Mouse (Mus musculus) kidney, embryonic 14.5 days (tissue): ENCODE data around the gene Mindy4. TPM values are rescaled to one million over a fixed set of nuclear protein-coding genes. Genes with fewer than 3 reads are reported as not detected.

Source experiments
- ATAC-seq: fragments of 200-750 bp; cut with Nextera tagmentation; 2 replicates; pipeline ENCODE4 v1.8.0; 2017; ENCODE audit warnings: moderate number of reproducible peaks, mild to moderate bottlenecking, moderate TSS enrichment, moderate library complexity; ENCODE audit not compliant: low FRiP score, low TSS enrichment
- H3K27ac ChIP-seq: fragments of 300-500 bp; sonication (generic); 2 replicates; pipeline ENCODE4 v1.5.1; 2014; ENCODE audit warnings: low read depth, mild to moderate bottlenecking, low read length, moderate library complexity, mixed read lengths
- H3K27me3 ChIP-seq: fragments of 300-500 bp; sonication (generic); 2 replicates; pipeline ENCODE4 v1.6.1; 2014; ENCODE audit warnings: mild to moderate bottlenecking, low read length; ENCODE audit not compliant: control insufficient read depth, insufficient read depth
- H3K36me3 ChIP-seq: fragments of 300-500 bp; sonication (generic); 2 replicates; pipeline ENCODE4 v1.6.1; 2014; ENCODE audit warnings: low read length, mixed read lengths; ENCODE audit not compliant: control insufficient read depth, insufficient read depth
- H3K4me1 ChIP-seq: fragments of 300-500 bp; sonication (generic); 2 replicates; pipeline ENCODE4 v1.6.1; 2014; ENCODE audit warnings: low read length, mixed read lengths; ENCODE audit not compliant: control insufficient read depth, insufficient read depth
- H3K4me2 ChIP-seq: fragments of 300-500 bp; sonication (generic); replicated peaks from 2 replicates; pipeline ENCODE4 v1.6.1; 2014; ENCODE audit warnings: low read depth, mild to moderate bottlenecking, low read length
- H3K4me3 ChIP-seq: fragments of 300-500 bp; sonication (generic); 2 replicates; pipeline ENCODE4 v1.5.1; 2014; ENCODE audit warnings: mild to moderate bottlenecking, low read length
- H3K9ac ChIP-seq: fragments of 300-500 bp; sonication (generic); 2 replicates; pipeline ENCODE4 v1.6.1; 2014; ENCODE audit warnings: low read depth, mild to moderate bottlenecking, low read length, moderate library complexity
- H3K9me3 ChIP-seq: fragments of 300-500 bp; sonication (generic); 2 replicates; pipeline ENCODE4 v1.6.1; 2016; ENCODE audit warnings: low read length; ENCODE audit not compliant: control insufficient read depth
- WGBS: fragments of 180-500 bp; shearing (Covaris S2); extraction: QIAGEN DNeasy Blood & Tissue Kit; methylation state at CpG from one replicate; pipeline ENCODE4 v1.1.7; 2014; 5-methylcytosine and 5-hydroxymethylcytosine counted together
- polyA plus RNA-seq: library from polyadenylated mRNA; unstranded; fragments of >200 nt; fragmentation: Nextera tagmentation; extraction: Ambion mirVana; gene quantifications from 2 replicates; pipeline ENCODE4 v1.2.1, GENCODE M21; 2014

The Mindy4 gene
- polyA plus RNA-seq, 1 experiment from 2014 or later: 17.7 TPM

DNA sequence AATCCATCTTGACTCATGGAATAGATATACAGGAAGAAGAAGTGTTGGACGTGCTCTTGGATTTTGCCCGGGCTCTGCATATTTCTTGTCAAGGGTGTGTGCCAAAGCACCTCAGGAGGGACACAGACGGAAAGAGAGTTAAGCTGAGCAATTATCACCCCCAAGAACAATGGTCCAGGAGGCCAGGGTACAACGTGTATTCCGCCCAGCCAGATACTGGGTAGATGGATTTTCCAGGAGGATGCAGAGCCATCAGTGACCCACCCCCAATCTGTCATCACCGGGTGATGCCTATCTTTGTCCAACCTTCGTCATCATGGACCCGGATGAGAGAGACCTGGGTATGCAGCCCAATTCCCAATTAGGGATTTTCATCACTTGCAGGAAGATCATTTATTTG is 42.5 kb downstream of the Mindy4 start:
- Histone ChIP-seq H3K27me3 (no peaks in the 10 kb centered on the region), H3K27ac (no peak overlapping the region), H3K9ac (no peak overlapping the region), H3K4me3 (no peak overlapping the region), H3K4me1 (no peaks in the 10 kb centered on the region), H3K36me3 (peaks cover 2% of the 10 kb centered on the region; the same call in 1 of the 2 replicates), H3K9me3 (peaks cover 4% of the 10 kb centered on the region; the same call in 1 of the 2 replicates), H3K4me2 (no peak overlapping the region)
- 93% methylated on average over 8 of the region's 8 CpGs for WGBS
- no peak for ATAC-seq

DNA sequence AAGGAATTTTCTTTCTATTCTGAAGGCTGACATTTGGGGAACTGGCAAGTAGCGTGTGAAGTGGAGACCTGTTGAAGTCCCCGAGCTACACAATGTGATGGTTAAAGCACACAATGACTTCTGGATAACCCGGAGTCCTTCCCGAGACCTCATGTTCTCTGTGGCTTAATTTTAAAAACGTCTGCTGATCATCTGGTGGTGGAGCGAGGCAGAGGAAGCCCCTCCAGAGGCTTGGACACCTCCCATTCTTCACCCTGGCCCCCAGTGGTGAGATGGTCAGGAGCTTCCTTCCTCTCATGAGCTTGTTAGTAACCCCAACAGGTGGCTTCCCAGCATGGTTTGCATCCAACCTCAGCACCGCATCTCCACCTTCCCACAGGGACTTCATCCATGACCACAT is 43.3 kb downstream of the Mindy4 start:
- no peak for ATAC-seq
- Histone ChIP-seq H3K36me3 (peaks cover 2% of the 10 kb centered on the region; the same call in 1 of the 2 replicates), H3K9ac (no peak overlapping the region), H3K4me2 (no peak overlapping the region), H3K4me3 (no peak overlapping the region), H3K27ac (no peak overlapping the region), H3K4me1 (no peaks in the 10 kb centered on the region), H3K27me3 (no peaks in the 10 kb centered on the region), H3K9me3 (peaks cover 4% of the 10 kb centered on the region; the same call in 1 of the 2 replicates)
- 86% methylated on average over 7 of the region's 7 CpGs for WGBS

DNA sequence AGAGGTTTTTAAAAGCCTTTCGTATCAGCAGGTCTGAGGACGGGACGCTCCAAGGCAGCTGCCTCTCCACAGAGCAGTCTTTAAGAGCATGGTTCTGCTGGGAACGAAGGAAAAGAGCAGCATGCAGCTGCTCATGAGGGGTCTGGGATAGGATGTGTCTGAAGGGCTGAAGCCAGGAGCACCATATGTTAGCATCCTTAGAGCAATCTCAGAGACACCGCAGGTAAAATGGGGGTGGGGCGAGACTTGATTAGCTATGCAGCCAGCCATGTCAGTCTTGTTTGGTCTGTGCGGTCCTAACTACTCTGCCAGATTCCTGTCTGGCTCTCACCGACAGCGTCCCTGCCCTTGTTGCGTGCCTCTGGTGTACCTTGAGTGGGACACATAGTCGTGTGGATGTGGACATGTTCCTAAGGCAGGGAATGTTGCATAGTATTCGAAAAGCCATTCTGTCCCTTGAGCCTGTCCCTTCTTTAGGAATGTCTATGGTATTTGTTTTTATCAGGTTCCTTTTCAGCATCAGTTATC is 43.8 kb downstream of the Mindy4 start:
- H3K27me3 ChIP-seq: no peaks in the 10 kb centered on the region
- 87% methylated on average over 12 of the region's 12 CpGs for WGBS
- no peak for ATAC-seq
- H3K9me3 ChIP-seq: peaks cover 4% of the 10 kb centered on the region; the same call in 1 of the 2 replicates
- H3K27ac ChIP-seq: no peak overlapping the region
- no peak overlapping the region for H3K9ac ChIP-seq
- no peaks in the 10 kb centered on the region for H3K4me1 ChIP-seq
- no peak overlapping the region for H3K4me3 ChIP-seq
- H3K36me3 ChIP-seq: peaks cover 2% of the 10 kb centered on the region; the same call in 1 of the 2 replicates
- H3K4me2 ChIP-seq: no peak overlapping the region

DNA sequence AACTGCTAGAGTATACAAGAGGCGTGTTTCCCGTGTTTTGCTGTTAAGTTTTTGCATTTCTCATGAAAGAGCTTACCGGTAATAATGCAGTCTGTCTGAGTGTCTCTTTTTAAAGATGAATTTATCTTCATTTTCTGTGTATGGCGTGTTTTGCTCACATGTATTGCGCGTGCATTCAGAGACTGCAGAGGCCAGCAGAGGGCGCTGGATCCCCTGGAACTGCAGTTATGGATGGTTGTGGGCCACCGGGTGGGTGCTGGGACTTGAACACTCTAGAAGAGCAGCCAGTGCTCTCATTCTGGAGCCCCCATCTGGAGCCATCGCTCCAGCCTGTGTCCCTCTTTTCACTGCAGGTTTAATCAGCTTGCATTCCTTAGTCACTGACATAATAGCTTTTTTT is 46.1 kb downstream of the Mindy4 start:
- 92% methylated on average over 9 of the region's 9 CpGs for WGBS
- no peak overlapping the region for H3K4me2 ChIP-seq
- ATAC-seq: no peak
- no peak overlapping the region for H3K4me3 ChIP-seq
- H3K4me1 ChIP-seq: no peaks in the 10 kb centered on the region
- H3K27me3 ChIP-seq: no peaks in the 10 kb centered on the region
- H3K36me3 ChIP-seq: peaks cover 2% of the 10 kb centered on the region; the same call in 1 of the 2 replicates
- no peak overlapping the region for H3K27ac ChIP-seq
- no peak overlapping the region for H3K9ac ChIP-seq
- H3K9me3 ChIP-seq: peaks cover 4% of the 10 kb centered on the region; the same call in 1 of the 2 replicates

DNA sequence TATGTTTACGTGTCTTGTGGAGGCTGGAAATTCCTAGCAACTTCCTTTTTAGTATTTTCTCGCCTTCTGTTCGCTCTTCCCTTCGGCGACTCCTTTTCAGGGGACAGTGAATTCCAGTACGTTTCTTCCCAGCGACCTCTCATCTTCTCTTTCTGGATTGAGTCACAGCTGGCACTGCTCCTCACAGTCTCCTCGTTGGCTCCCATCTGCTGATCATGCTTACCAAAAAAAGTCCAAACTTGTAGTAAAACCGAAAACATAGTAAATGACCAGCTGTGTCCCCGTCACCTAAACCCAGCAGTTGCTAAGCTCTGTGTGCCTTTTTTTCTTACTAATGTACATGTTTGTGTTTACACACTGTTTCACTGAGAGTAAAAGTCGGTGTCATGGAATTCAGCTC is 47.6 kb downstream of the Mindy4 start:
- ATAC-seq: no peak
- Histone ChIP-seq H3K9me3 (peaks cover 4% of the 10 kb centered on the region; the same call in 1 of the 2 replicates), H3K4me2 (no peak overlapping the region), H3K27me3 (no peaks in the 10 kb centered on the region), H3K4me1 (no peaks in the 10 kb centered on the region), H3K4me3 (no peak overlapping the region), H3K27ac (no peak overlapping the region), H3K9ac (no peak overlapping the region), H3K36me3 (no peaks in the 10 kb centered on the region)
- WGBS: 73% methylated on average over 11 of the region's 11 CpGs

DNA sequence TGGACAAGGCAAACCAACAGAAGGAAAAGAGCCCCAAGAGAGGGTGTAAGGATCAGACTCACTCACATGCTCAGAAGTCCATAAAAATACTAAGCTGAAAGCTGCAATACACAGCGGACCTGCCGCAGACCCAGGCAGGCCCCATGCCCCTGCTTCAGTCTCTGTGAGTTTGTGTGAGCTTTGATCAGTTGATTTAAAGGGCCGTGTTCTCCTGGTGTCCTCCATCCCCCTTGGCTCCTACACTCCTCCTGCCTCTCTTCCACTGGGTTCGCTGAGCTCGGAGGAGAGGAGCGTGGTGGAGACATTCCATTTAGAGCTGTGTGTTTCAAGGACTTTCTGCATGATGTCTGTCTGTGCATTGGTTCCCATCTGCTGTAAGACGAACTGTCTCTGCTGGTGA is 48.4 kb downstream of the Mindy4 start:
- H3K9me3 ChIP-seq: peaks cover 4% of the 10 kb centered on the region; the same call in 1 of the 2 replicates
- no peaks in the 10 kb centered on the region for H3K36me3 ChIP-seq
- no peak overlapping the region for H3K27ac ChIP-seq
- H3K4me2 ChIP-seq: no peak overlapping the region
- no peak for ATAC-seq
- no peaks in the 10 kb centered on the region for H3K27me3 ChIP-seq
- H3K4me1 ChIP-seq: no peaks in the 10 kb centered on the region
- H3K9ac ChIP-seq: no peak overlapping the region
- 58% methylated on average over 7 of the region's 7 CpGs for WGBS
- no peak overlapping the region for H3K4me3 ChIP-seq

GRCm38 (mm10) chr6:55252731-55253247 is 49.6 kb downstream of the Mindy4 start:
- H3K27me3 ChIP-seq: no peaks in the 10 kb centered on the region
- no peak overlapping the region for H3K4me3 ChIP-seq
- H3K9ac ChIP-seq: no peak overlapping the region

GRCm38 (mm10) chr6:55256500-55257191 is 53.5 kb downstream of the Mindy4 start:
- H3K27ac ChIP-seq: no peak overlapping the region
- 68% methylated on average over 13 of the region's 13 CpGs for WGBS

More at GRCm38 (mm10) chr6:55252731-55253247, 49.6 kb downstream of the Mindy4 start:
- no peak overlapping the region for H3K4me2 ChIP-seq
- no peak overlapping the region for H3K27ac ChIP-seq
- 87% methylated on average over 8 of the region's 8 CpGs for WGBS
- H3K4me1 ChIP-seq: no peaks in the 10 kb centered on the region
- H3K9me3 ChIP-seq: peaks cover 4% of the 10 kb centered on the region; the same call in 1 of the 2 replicates
- ATAC-seq: no peak
- no peaks in the 10 kb centered on the region for H3K36me3 ChIP-seq

GRCm38 (mm10) chr6:55257246-55257645 is 54.1 kb downstream of the Mindy4 start:
- ATAC-seq: no peak
- Histone ChIP-seq H3K27ac (no peak overlapping the region), H3K4me2 (no peak overlapping the region), H3K4me1 (no peaks in the 10 kb centered on the region), H3K4me3 (no peak overlapping the region), H3K9me3 (no peaks in the 10 kb centered on the region), H3K9ac (no peak overlapping the region), H3K27me3 (no peaks in the 10 kb centered on the region), H3K36me3 (no peaks in the 10 kb centered on the region)
- WGBS: 86% methylated on average over 7 of the region's 7 CpGs

More at GRCm38 (mm10) chr6:55256500-55257191, 53.5 kb downstream of the Mindy4 start:
- Histone ChIP-seq H3K9me3 (no peaks in the 10 kb centered on the region), H3K4me2 (no peak overlapping the region), H3K4me1 (no peaks in the 10 kb centered on the region), H3K9ac (no peak overlapping the region), H3K36me3 (no peaks in the 10 kb centered on the region), H3K4me3 (no peak overlapping the region), H3K27me3 (no peaks in the 10 kb centered on the region)
- no peak for ATAC-seq
